Mouse (Mus musculus): ENCODE data around the gene Olfr1031. TPM values are rescaled to one million over a fixed set of nuclear protein-coding genes. Genes with fewer than 3 reads are reported as not detected.
"Not testable (repeated sequence)": the region's sequence is repeated elsewhere in the genome, so short reads cannot be mapped to it uniquely, and the experiment has no call there.

Gene Olfr1031
- not detected in 2 replicates for polyA plus RNA-seq (2015; fragmentation: Nextera tagmentation; extraction: Ambion mirVana)

DNA sequence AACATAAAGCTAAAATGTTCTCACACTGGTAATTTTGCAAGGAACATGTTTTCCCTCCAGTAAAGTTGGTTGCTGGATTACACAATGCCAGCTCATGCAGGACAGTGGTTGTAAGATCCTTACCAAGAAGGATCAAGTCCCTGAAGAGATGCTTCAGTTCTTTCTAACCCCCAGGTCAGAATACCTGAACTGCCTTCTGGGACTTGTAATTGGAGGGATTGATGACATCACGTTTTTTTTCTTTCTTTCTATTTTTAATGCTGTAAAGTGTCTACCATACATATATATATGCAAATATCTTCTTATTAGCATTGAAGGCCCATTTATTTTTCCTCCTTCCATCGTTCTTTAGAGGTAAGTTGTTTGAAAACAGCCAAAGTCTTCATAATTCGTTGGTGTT lies at the start of gene Olfr1031:
TSS of gene Olfr1031 (plus strand) at position 301 of the 400 bp plus-strand sequence.
- no peaks in the 10 kb centered on the region for H3K36me3 ChIP-seq (ENCODE audit: control insufficient read depth, insufficient read depth, low read length)
- no peak within 1 kb of the TSS for H3K4me3 ChIP-seq (ENCODE audit: low read depth, low read length)
- ATAC-seq (ENCODE audit: low FRiP score, low TSS enrichment) (no peak), DNase-seq (ENCODE audit: low spot score) (no peak)
- no peak within 1 kb of the TSS for H3K9ac ChIP-seq (ENCODE audit: low read length)
- no peak within 1 kb of the TSS for H3K4me2 ChIP-seq (replicated peaks; ENCODE audit: low read depth)
- H3K9me3 ChIP-seq (ENCODE audit: control insufficient read depth, low read length) = no peaks in the 10 kb centered on the region
- TF ChIP-seq CTCF (IDR thresholded peaks at IDR 0.05; ENCODE audit: low read depth) (no peak), EP300 (optimal IDR thresholded peaks at IDR 0.05) (no peak)
- H3K27ac ChIP-seq (replicated peaks) = no peak within 1 kb of the TSS
- H3K27me3 ChIP-seq (ENCODE audit: control insufficient read depth, insufficient read depth, low read length) = no peaks in the 10 kb centered on the region
- no peaks in the 10 kb centered on the region for H3K4me1 ChIP-seq (replicated peaks; ENCODE audit: control insufficient read depth, insufficient read depth)
- 58% methylated on average over 3 of the region's 3 CpGs for WGBS

DNA sequence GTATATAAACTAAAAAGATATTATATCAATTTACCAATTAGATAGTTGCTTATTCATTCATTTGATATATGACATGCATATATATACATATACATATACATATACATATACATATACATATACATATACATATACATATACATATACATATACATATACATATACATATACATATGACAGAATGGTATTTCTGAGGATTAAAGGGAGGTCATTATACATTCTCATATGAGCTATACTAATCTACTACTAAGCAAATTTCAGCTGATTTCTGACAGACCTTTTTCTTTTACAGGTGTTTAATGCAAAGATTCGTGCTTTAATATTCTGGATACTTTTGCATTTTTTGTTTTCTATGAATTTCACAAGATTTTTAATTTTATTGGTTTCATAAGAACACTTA lies 40.0 kb upstream of the Olfr1031 start, which contains the start of gene Olfr1028:
TSS of gene Olfr1028 (plus strand) at position 301 of the 400 bp plus-strand sequence.
- Histone ChIP-seq H3K9ac (ENCODE audit: low read length) (no peak within 1 kb of the TSS), H3K4me2 (replicated peaks; ENCODE audit: low read depth) (no peak within 1 kb of the TSS), H3K27me3 (ENCODE audit: control insufficient read depth, insufficient read depth, low read length) (no peaks in the 10 kb centered on the region), H3K9me3 (ENCODE audit: control insufficient read depth, low read length) (no peaks in the 10 kb centered on the region), H3K27ac (replicated peaks) (no peak within 1 kb of the TSS), H3K36me3 (ENCODE audit: control insufficient read depth, insufficient read depth, low read length) (no peaks in the 10 kb centered on the region), H3K4me1 (replicated peaks; ENCODE audit: control insufficient read depth, insufficient read depth) (no peaks in the 10 kb centered on the region), H3K4me3 (ENCODE audit: low read depth, low read length) (no peak within 1 kb of the TSS)
- no peak for DNase-seq (ENCODE audit: low spot score)
- ATAC-seq (ENCODE audit: low FRiP score, low TSS enrichment) = no peak
- WGBS = 76% methylated on average over 1 of the region's 1 CpGs
- TF ChIP-seq EP300 (optimal IDR thresholded peaks at IDR 0.05) (no peak), CTCF (IDR thresholded peaks at IDR 0.05; ENCODE audit: low read depth) (no peak)

GRCm38 (mm10) chr2:85973595-85973994 lies 16.5 kb upstream of the Olfr1031 start, which contains the start of gene Olfr1029:
Olfr1029 (plus strand) TSS chr2:85973895.
- H3K36me3 ChIP-seq (ENCODE audit: control insufficient read depth, insufficient read depth, low read length) = no peaks in the 10 kb centered on the region
- ATAC-seq (ENCODE audit: low FRiP score, low TSS enrichment) (no peak), DNase-seq (ENCODE audit: low spot score) (no peak)
- H3K27ac ChIP-seq (replicated peaks) = no peak within 1 kb of the TSS
- H3K9ac ChIP-seq (ENCODE audit: low read length) = no peak within 1 kb of the TSS
- H3K27me3 ChIP-seq (ENCODE audit: control insufficient read depth, insufficient read depth, low read length) = no peaks in the 10 kb centered on the region
- no peaks in the 10 kb centered on the region for H3K4me1 ChIP-seq (replicated peaks; ENCODE audit: control insufficient read depth, insufficient read depth)
- TF ChIP-seq CTCF (IDR thresholded peaks at IDR 0.05; ENCODE audit: low read depth) = no peak
- H3K4me2 ChIP-seq (replicated peaks; ENCODE audit: low read depth) = no peak within 1 kb of the TSS
- H3K9me3 ChIP-seq (ENCODE audit: control insufficient read depth, low read length) = no peaks in the 10 kb centered on the region
- H3K4me3 ChIP-seq (ENCODE audit: low read depth, low read length) = no peak within 1 kb of the TSS
- WGBS = 81% methylated on average over 2 of the region's 2 CpGs

DNA sequence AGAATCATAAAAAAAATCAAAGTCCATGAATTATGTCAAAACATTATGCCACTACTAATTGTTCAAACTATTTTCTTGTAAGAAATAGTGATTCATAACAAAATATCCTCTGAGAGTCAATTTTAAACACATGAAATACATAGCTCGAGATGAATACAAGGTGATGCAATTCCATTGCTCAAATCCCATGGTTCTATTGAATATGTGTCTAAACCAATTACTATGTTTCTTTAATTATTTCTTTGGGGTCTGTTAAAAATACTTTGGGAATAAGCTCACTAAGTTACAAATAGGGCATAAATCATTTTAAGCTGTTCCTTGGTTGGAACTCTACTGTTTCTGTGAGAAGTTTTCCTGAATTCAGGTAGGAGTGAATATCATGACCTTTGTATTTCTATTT lies 11.1 kb upstream of the Olfr1031 start, which contains the start of gene Olfr1030:
TSS of gene Olfr1030 (plus strand) at position 301 of the 400 bp plus-strand sequence.
- Histone ChIP-seq H3K9ac (ENCODE audit: low read length) (no peak within 1 kb of the TSS), H3K4me1 (replicated peaks; ENCODE audit: control insufficient read depth, insufficient read depth) (no peaks in the 10 kb centered on the region), H3K4me3 (ENCODE audit: low read depth, low read length) (no peak within 1 kb of the TSS), H3K36me3 (ENCODE audit: control insufficient read depth, insufficient read depth, low read length) (no peaks in the 10 kb centered on the region), H3K9me3 (ENCODE audit: control insufficient read depth, low read length) (no peaks in the 10 kb centered on the region), H3K27ac (replicated peaks) (no peak within 1 kb of the TSS), H3K27me3 (ENCODE audit: control insufficient read depth, insufficient read depth, low read length) (no peaks in the 10 kb centered on the region), H3K4me2 (replicated peaks; ENCODE audit: low read depth) (no peak within 1 kb of the TSS)
- 66% methylated on average over 1 of the region's 1 CpGs for WGBS
- ATAC-seq (ENCODE audit: low FRiP score, low TSS enrichment) (no peak), DNase-seq (ENCODE audit: low spot score) (no peak)
- no peak for TF ChIP-seq CTCF (IDR thresholded peaks at IDR 0.05; ENCODE audit: low read depth)
- no peak for TF ChIP-seq EP300 (optimal IDR thresholded peaks at IDR 0.05)

GRCm38 (mm10) chr2:86005240-86005639 lies 15.1 kb downstream of the Olfr1031 start, which contains the start of gene Olfr1032:
Olfr1032 (plus strand) TSS chr2:86005540.
- WGBS = 80% methylated on average over 7 of the region's 7 CpGs
- TF ChIP-seq EP300 (optimal IDR thresholded peaks at IDR 0.05) = no peak
- no peak for TF ChIP-seq CTCF (IDR thresholded peaks at IDR 0.05; ENCODE audit: low read depth)

GRCm38 (mm10) chr2:86020406-86020805 lies 30.3 kb downstream of the Olfr1031 start, which contains the start of gene Olfr1033:
Olfr1033 (plus strand) TSS chr2:86020633.
- H3K4me3 ChIP-seq (ENCODE audit: low read depth, low read length) = peak within 1 kb of the TSS; percentile 32
- not testable (repeated sequence) for H3K4me1 ChIP-seq (replicated peaks; ENCODE audit: control insufficient read depth, insufficient read depth); H3K36me3 ChIP-seq (ENCODE audit: control insufficient read depth, insufficient read depth, low read length); H3K27ac ChIP-seq (replicated peaks); H3K9me3 ChIP-seq (ENCODE audit: control insufficient read depth, low read length); H3K9ac ChIP-seq (ENCODE audit: low read length); H3K27me3 ChIP-seq (ENCODE audit: control insufficient read depth, insufficient read depth, low read length); ATAC-seq (ENCODE audit: low FRiP score, low TSS enrichment)
- H3K4me2 ChIP-seq (replicated peaks; ENCODE audit: low read depth) = peak within 1 kb of the TSS; percentile 39
- WGBS = 0% methylated on average over 10 of the region's 11 CpGs
- DNase-seq (ENCODE audit: low spot score) = peak; percentile 28

More at GRCm38 (mm10) chr2:86005240-86005639, 15.1 kb downstream of the Olfr1031 start, which contains the start of gene Olfr1032:
- Histone ChIP-seq H3K4me3 (ENCODE audit: low read depth, low read length) (no peak within 1 kb of the TSS), H3K27ac (replicated peaks) (no peak within 1 kb of the TSS), H3K27me3 (ENCODE audit: control insufficient read depth, insufficient read depth, low read length) (no peaks in the 10 kb centered on the region), H3K4me1 (replicated peaks; ENCODE audit: control insufficient read depth, insufficient read depth) (no peaks in the 10 kb centered on the region), H3K9me3 (ENCODE audit: control insufficient read depth, low read length) (no peaks in the 10 kb centered on the region), H3K9ac (ENCODE audit: low read length) (no peak within 1 kb of the TSS), H3K4me2 (replicated peaks; ENCODE audit: low read depth) (no peak within 1 kb of the TSS), H3K36me3 (ENCODE audit: control insufficient read depth, insufficient read depth, low read length) (no peaks in the 10 kb centered on the region)
- DNase-seq (ENCODE audit: low spot score) (no peak), ATAC-seq (ENCODE audit: low FRiP score, low TSS enrichment) (no peak)

- not testable (repeated sequence) for H3K36me3 ChIP-seq (ENCODE audit: control insufficient read depth, insufficient read depth, low read length); H3K9ac ChIP-seq (ENCODE audit: low read length); DNase-seq (ENCODE audit: low spot score); H3K4me3 ChIP-seq (ENCODE audit: low read depth, low read length); H3K27ac ChIP-seq (replicated peaks); H3K27me3 ChIP-seq (ENCODE audit: control insufficient read depth, insufficient read depth, low read length); ATAC-seq (ENCODE audit: low FRiP score, low TSS enrichment); H3K4me2 ChIP-seq (replicated peaks; ENCODE audit: low read depth); H3K9me3 ChIP-seq (ENCODE audit: control insufficient read depth, low read length); H3K4me1 ChIP-seq (replicated peaks; ENCODE audit: control insufficient read depth, insufficient read depth)
- 42% methylated on average over 3 of the region's 9 CpGs for WGBS
Measured at GRCm38 (mm10) chr2:86021518-86021917, 31.4 kb downstream of the Olfr1031 start.
